Mouse (Mus musculus): Measurements from ENCODE around the gene Col5a3. TPM values are rescaled to one million over a fixed set of nuclear protein-coding genes. Genes with fewer than 3 reads are reported as not detected.
A peak's percentile ranks its signal among the peaks of the same experiment; 100 is the strongest.
"Not testable (repeated sequence)": the region's sequence is repeated elsewhere in the genome, so short reads cannot be mapped to it uniquely, and the experiment has no call there.

The Col5a3 gene
- 0.11 and 0.15 TPM in 2 replicates for polyA plus RNA-seq (2015; fragmentation: Nextera tagmentation; extraction: Ambion mirVana)

- Histone ChIP-seq H3K9me3 (replicated peaks) (no peaks in the 10 kb centered on the region), H3K27me3 (peaks cover 44% of the 10 kb centered on the region), H3K4me3 (0 out of 2 replicates have a peak within 1 kb of the TSS, but pooled peaks have one; percentile 13), H3K36me3 (ENCODE audit: poor library complexity, severe bottlenecking) (no peaks in the 10 kb centered on the region), H3K4me2 (peak within 1 kb of the TSS; percentile 51), H3K9ac (peak within 1 kb of the TSS; percentile 35; the same call in 1 of the 2 replicates), H3K4me1 (peaks cover 7% of the 10 kb centered on the region), H3K27ac (no peak within 1 kb of the TSS)
- ATAC-seq = 0 out of 2 replicates have a peak, but pooled peaks have one; percentile 50
- 5% methylated on average over 29 of the region's 29 CpGs for WGBS
Measured at GRCm38 (mm10) chr9:20814521-20815272, at the start of gene Col5a3. TSS of gene Col5a3 (minus strand) at chr9:20815067.

DNA sequence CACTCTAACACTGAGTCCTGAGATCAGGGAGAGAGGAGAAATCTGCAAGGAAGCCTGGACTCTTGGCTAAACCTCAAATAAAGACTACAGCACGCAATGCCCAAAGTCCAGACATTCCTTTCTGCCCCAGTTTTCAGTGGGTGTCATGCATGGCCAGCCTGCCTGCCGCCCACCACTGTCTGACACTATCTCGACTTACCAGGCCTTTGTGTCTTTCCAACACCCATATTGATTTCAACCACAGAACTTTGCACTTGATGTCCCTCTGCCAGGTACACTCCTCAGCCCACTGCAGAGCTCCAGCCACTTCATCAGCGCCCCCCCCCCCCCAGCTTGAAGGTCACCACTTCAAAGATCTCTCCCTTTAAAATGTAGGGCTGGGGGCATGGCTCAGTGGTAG, 47.4 kb upstream of the Col5a3 start:
- no peak for ATAC-seq
- 56% methylated on average over 4 of the region's 4 CpGs for WGBS

DNA sequence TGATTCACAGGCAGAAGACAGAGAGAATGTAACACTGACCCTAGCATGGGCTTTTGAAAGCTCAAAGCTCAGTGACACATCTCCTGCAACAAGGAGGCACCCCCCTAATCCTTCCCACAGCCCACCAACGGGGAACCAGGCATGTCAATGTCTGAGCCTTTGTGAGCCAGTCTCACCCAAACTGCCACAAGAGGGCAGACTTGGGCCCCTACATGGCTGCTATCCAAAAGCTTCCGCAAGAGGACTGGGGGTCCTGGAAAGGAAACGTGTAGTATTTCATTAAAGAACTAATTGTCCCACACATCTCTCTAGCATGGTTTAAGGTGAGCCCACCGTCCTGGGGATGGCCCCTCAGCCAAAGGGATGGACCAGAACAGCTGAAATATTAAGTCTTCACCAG, 47.0 kb upstream of the Col5a3 start:
- Histone ChIP-seq H3K4me3 (no peak overlapping the region), H3K4me1 (no peaks in the 10 kb centered on the region), H3K9ac (no peak overlapping the region), H3K4me2 (no peak overlapping the region), H3K36me3 (ENCODE audit: poor library complexity, severe bottlenecking) (no peaks in the 10 kb centered on the region), H3K9me3 (replicated peaks) (no peaks in the 10 kb centered on the region), H3K27ac (no peak overlapping the region), H3K27me3 (peaks cover 23% of the 10 kb centered on the region; the same call in 1 of the 2 replicates)
- WGBS = 12% methylated on average over 4 of the region's 4 CpGs
- no peak for ATAC-seq

More for the DNA sequence above, 47.4 kb upstream of the Col5a3 start:
- H3K27ac ChIP-seq = no peak overlapping the region
- no peaks in the 10 kb centered on the region for H3K4me1 ChIP-seq
- H3K4me2 ChIP-seq = no peak overlapping the region
- no peaks in the 10 kb centered on the region for H3K9me3 ChIP-seq (replicated peaks)
- no peak overlapping the region for H3K9ac ChIP-seq
- no peak overlapping the region for H3K4me3 ChIP-seq
- no peaks in the 10 kb centered on the region for H3K36me3 ChIP-seq (ENCODE audit: poor library complexity, severe bottlenecking)
- H3K27me3 ChIP-seq = peaks cover 27% of the 10 kb centered on the region

DNA sequence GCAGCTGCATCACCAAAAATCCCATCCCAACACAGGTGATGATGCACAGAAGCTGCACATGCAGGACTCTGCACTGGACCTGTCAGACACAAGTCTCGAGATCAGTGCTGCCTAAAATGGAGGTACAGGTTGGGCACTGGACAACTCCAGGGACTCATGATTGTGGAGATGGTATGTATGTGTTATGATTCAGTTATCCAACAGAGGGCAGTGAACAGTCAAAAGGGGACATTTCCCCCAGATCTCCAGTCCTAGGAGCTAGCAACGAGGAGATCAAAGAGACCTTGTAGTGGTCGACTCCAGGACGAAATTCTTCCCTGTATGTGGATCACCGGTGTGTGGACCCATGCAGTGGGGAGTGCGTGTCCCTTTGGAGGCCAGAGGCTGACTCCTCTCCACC, 45.1 kb upstream of the Col5a3 start:
- H3K4me3 ChIP-seq = no peak overlapping the region
- H3K4me2 ChIP-seq = no peak overlapping the region
- no peaks in the 10 kb centered on the region for H3K36me3 ChIP-seq (ENCODE audit: poor library complexity, severe bottlenecking)
- H3K4me1 ChIP-seq = no peaks in the 10 kb centered on the region
- WGBS = 55% methylated on average over 6 of the region's 6 CpGs
- peaks cover 12% of the 10 kb centered on the region; the same call in 1 of the 2 replicates for H3K27me3 ChIP-seq
- no peak for ATAC-seq
- no peak overlapping the region for H3K9ac ChIP-seq
- no peaks in the 10 kb centered on the region for H3K9me3 ChIP-seq (replicated peaks)
- no peak overlapping the region for H3K27ac ChIP-seq

DNA sequence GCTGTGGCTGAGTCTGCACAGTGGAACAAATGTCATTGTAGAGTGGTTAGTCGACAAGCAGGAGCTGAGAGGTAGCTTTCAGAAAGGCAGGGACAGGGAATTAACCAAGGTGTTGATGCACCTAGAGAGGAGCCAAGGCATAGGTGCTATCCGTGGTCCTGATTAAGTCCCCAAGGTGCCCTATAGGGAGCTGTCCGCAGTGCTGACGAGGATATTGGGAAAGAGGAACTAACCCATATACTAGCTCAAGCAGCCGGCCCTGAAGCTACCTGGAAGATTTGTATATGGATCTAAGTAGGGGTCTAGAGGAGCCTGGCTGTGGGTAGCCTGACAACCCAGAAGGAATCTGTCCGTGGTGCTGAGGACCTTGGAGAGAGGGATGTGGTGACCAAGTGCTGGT, 42.3 kb upstream of the Col5a3 start:
- Histone ChIP-seq H3K27me3 (peaks cover 21% of the 10 kb centered on the region; the same call in 1 of the 2 replicates), H3K4me1 (no peaks in the 10 kb centered on the region), H3K36me3 (ENCODE audit: poor library complexity, severe bottlenecking) (no peaks in the 10 kb centered on the region), H3K9ac (no peak overlapping the region), H3K4me2 (no peak overlapping the region), H3K27ac (no peak overlapping the region), H3K4me3 (no peak overlapping the region), H3K9me3 (replicated peaks) (no peaks in the 10 kb centered on the region)
- 13% methylated on average over 6 of the region's 6 CpGs for WGBS
- no peak for ATAC-seq

DNA sequence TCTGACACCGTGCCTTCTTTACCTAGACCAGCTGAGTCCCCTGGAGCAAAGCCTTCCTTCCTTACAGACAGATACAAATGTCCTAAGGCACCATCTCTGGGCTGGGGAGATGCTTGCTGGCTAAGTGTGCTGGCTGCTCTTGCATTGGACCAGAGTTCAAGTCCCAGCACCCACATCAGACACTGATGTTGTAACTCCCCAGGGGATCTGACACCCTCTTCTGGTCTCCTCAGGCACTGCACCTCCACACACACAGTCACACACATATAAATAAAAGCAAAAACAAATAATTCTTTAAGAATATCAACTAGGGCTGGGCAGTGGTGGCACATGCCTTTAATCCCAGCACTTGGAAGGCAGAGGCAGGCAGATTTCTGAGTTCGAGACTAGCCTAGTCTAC, 35.3 kb upstream of the Col5a3 start:
- Histone ChIP-seq H3K27me3 (peaks cover 14% of the 10 kb centered on the region; the same call in 1 of the 2 replicates), H3K36me3 (ENCODE audit: poor library complexity, severe bottlenecking) (no peaks in the 10 kb centered on the region), H3K4me3 (no peak overlapping the region), H3K9me3 (replicated peaks) (no peaks in the 10 kb centered on the region), H3K4me2 (no peak overlapping the region), H3K27ac (no peak overlapping the region), H3K4me1 (no peaks in the 10 kb centered on the region), H3K9ac (no peak overlapping the region)
- 88% methylated on average over 2 of the region's 2 CpGs for WGBS
- ATAC-seq = no peak

- no peak overlapping the region for H3K9ac ChIP-seq
- H3K4me2 ChIP-seq = no peak overlapping the region
- no peaks in the 10 kb centered on the region for H3K9me3 ChIP-seq (replicated peaks)
- H3K27ac ChIP-seq = no peak overlapping the region
- H3K4me1 ChIP-seq = no peaks in the 10 kb centered on the region
- no peak for ATAC-seq
- 25% methylated on average over 2 of the region's 2 CpGs for WGBS
- no peaks in the 10 kb centered on the region for H3K36me3 ChIP-seq (ENCODE audit: poor library complexity, severe bottlenecking)
- H3K27me3 ChIP-seq = 0 out of 2 replicates have a peak, but pooled peaks cover 4% of the 10 kb centered on the region
- H3K4me3 ChIP-seq = no peak overlapping the region
Measured at GRCm38 (mm10) chr9:20842670-20843069, 27.8 kb upstream of the Col5a3 start.

DNA sequence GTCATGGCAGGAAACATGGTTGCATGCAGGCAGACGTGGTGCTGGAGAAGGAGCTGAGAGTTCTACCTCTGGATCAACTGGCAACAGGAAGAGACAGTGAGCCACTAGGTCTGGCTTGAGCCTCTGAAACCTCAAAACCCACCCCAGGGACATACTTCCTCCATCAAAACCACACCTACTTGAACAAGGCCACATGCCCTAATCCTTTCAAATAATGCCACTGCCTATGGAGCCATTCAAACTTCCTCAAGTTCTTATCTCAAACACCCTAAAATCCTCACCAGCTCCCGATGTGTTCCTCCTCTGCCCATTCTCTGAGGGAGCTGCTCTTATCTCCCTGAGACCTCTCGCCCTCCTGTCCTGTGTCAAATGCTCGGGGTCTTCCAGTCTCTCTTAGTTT, 27.3 kb upstream of the Col5a3 start:
- Histone ChIP-seq H3K9ac (no peak overlapping the region), H3K36me3 (ENCODE audit: poor library complexity, severe bottlenecking) (no peaks in the 10 kb centered on the region), H3K9me3 (replicated peaks) (no peaks in the 10 kb centered on the region), H3K27ac (no peak overlapping the region), H3K4me3 (no peak overlapping the region), H3K4me2 (no peak overlapping the region), H3K27me3 (0 out of 2 replicates have a peak, but pooled peaks cover 4% of the 10 kb centered on the region), H3K4me1 (no peaks in the 10 kb centered on the region)
- WGBS = 69% methylated on average over 4 of the region's 4 CpGs
- no peak for ATAC-seq

DNA sequence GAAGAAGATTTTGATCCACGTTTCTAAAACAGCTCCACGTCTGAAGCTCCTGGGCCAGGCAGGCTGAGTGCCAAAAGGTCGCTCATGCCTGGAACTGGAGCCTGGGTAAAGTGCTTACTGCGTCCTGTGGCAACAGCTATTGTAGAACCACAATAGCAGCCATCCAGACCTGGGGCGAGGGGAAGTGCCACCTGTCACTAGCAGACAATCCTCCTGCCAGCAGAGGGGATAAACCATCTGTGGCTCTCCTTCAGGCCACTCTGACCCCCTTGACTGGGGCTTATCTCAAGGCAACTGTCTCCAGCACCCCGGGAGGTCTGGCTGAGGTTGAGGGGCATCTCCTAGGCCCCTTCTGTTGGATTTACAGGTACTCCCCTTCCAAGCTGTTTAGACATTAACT, 24.1 kb upstream of the Col5a3 start:
- H3K27ac ChIP-seq = no peak overlapping the region
- H3K4me2 ChIP-seq = no peak overlapping the region
- no peak overlapping the region for H3K4me3 ChIP-seq
- H3K4me1 ChIP-seq = no peaks in the 10 kb centered on the region
- ATAC-seq = no peak
- no peak overlapping the region for H3K9ac ChIP-seq
- no peaks in the 10 kb centered on the region for H3K9me3 ChIP-seq (replicated peaks)
- 0 out of 2 replicates have a peak, but pooled peaks cover 6% of the 10 kb centered on the region for H3K27me3 ChIP-seq
- H3K36me3 ChIP-seq (ENCODE audit: poor library complexity, severe bottlenecking) = no peaks in the 10 kb centered on the region
- 59% methylated on average over 6 of the region's 6 CpGs for WGBS

- no peak overlapping the region for H3K4me2 ChIP-seq
- H3K9ac ChIP-seq = no peak overlapping the region
- H3K4me1 ChIP-seq = no peaks in the 10 kb centered on the region
- WGBS = 80% methylated on average over 9 of the region's 9 CpGs
- H3K9me3 ChIP-seq (replicated peaks) = no peaks in the 10 kb centered on the region
- no peak for ATAC-seq
- no peak overlapping the region for H3K4me3 ChIP-seq
- H3K27ac ChIP-seq = no peak overlapping the region
- 0 out of 2 replicates have a peak, but pooled peaks cover 7% of the 10 kb centered on the region for H3K27me3 ChIP-seq
- H3K36me3 ChIP-seq (ENCODE audit: poor library complexity, severe bottlenecking) = no peaks in the 10 kb centered on the region
Measured at GRCm38 (mm10) chr9:20837184-20837947, 22.5 kb upstream of the Col5a3 start.

DNA sequence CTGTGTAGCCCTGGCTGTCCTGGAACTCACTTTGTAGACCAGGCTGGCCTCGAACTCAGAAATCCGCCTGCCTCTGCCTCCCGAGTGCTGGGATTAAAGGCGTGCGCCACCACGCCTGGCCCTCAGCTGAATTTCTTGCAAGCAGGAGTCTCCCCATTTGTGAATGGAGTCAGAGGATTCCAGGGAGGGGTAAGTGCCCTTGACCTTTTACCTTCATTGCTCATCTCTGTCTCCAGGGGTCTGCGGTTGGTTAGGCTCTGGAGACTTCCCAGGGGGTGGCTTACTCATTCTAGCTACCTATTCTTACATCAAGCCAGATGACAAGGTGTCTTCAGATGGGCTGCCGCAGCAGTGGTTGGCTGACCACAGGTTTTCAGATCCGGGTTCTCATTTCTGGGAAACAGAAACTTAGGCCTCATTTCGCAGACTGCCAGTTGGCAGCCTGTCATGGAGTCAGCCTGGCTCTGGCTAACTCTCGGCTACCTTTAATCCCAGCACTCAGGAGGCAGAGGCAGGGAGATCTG, 20.6 kb upstream of the Col5a3 start:
- 90% methylated on average over 11 of the region's 11 CpGs for WGBS
- H3K27me3 ChIP-seq; ATAC-seq; H3K4me1 ChIP-seq; H3K9ac ChIP-seq; H3K4me2 ChIP-seq; H3K9me3 ChIP-seq (replicated peaks); H3K4me3 ChIP-seq; H3K27ac ChIP-seq; H3K36me3 ChIP-seq (ENCODE audit: poor library complexity, severe bottlenecking): not testable (repeated sequence)

- Histone ChIP-seq H3K9me3 (replicated peaks) (no peaks in the 10 kb centered on the region), H3K9ac (no peak overlapping the region), H3K36me3 (ENCODE audit: poor library complexity, severe bottlenecking) (no peaks in the 10 kb centered on the region), H3K4me3 (no peak overlapping the region), H3K4me2 (no peak overlapping the region), H3K27ac (no peak overlapping the region), H3K27me3 (peaks cover 3% of the 10 kb centered on the region; the same call in 1 of the 2 replicates), H3K4me1 (peaks cover 5% of the 10 kb centered on the region)
- no peak for ATAC-seq
- 77% methylated on average over 1 of the region's 1 CpGs for WGBS
Measured at GRCm38 (mm10) chr9:20834881-20835280, 20.0 kb upstream of the Col5a3 start.
